Mouse (Mus musculus): ENCODE measurements at regions not wholly inside any gene's neighbourhood (a gene's known extent, or its start where the extent isn't known, plus 50 kb on each side); places are given as distances from the start of the nearest gene placed in this dataset.

DNA sequence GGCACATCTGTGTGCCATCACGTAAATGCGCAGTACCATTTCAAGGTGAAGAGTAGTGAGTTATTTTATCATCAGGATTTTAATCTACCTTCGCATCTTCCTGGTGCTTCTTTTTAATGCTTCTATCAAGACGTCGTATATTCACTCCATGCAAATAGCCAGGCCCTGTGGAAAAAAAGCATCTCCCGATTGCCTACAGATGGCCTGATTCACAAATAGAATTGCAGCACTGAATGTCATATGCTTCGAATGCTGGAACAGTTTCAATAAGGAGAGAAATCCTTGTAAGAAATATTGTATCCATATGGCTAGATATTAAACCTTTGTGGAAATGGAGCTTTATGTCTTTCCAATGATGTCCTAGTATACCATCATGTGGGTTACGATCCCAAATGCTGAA is 742.7 kb downstream of the Tmem132b start:
- TF ChIP-seq POLR2A (IDR thresholded peaks at IDR 0.05; ENCODE audit: control insufficient read depth in 1 of 2, insufficient read depth in 1 of 2, low read depth in 1 of 2, low read length in 2 of 2, poor library complexity in 1 of 2) (no peak), EP300 (IDR thresholded peaks at IDR 0.05; ENCODE audit: low read depth in 1 of 2, low read length in 2 of 2) (no peak), JUND (IDR thresholded peaks at IDR 0.05; ENCODE audit: low read depth, low read length) (no peak), KAT2A (conservative IDR thresholded peaks at IDR 0.05; ENCODE audit: low read depth, low read length) (no peak), TCF12 (IDR thresholded peaks at IDR 0.05; ENCODE audit: low read depth, low read length) (no peak), CHD2 (IDR thresholded peaks at IDR 0.05; ENCODE audit: low read length) (no peak), CTCF (IDR thresholded peaks at IDR 0.05 in 2 of 3, conservative IDR thresholded peaks at IDR 0.05 in 1 of 3; ENCODE audit: control insufficient read depth in 1 of 3, insufficient read depth in 1 of 3, low read depth in 2 of 3, low read length in 3 of 3, poor library complexity in 1 of 3, severe bottlenecking in 1 of 3) (no peak)
